Mouse (Mus musculus) kidney, adult 11 months (tissue): Measurements from ENCODE around the gene Ttll5.

Experiments
- DNase-seq: peaks from one replicate; pipeline ENCODE4 v3.0.0; 2022

Gene Ttll5

DNA sequence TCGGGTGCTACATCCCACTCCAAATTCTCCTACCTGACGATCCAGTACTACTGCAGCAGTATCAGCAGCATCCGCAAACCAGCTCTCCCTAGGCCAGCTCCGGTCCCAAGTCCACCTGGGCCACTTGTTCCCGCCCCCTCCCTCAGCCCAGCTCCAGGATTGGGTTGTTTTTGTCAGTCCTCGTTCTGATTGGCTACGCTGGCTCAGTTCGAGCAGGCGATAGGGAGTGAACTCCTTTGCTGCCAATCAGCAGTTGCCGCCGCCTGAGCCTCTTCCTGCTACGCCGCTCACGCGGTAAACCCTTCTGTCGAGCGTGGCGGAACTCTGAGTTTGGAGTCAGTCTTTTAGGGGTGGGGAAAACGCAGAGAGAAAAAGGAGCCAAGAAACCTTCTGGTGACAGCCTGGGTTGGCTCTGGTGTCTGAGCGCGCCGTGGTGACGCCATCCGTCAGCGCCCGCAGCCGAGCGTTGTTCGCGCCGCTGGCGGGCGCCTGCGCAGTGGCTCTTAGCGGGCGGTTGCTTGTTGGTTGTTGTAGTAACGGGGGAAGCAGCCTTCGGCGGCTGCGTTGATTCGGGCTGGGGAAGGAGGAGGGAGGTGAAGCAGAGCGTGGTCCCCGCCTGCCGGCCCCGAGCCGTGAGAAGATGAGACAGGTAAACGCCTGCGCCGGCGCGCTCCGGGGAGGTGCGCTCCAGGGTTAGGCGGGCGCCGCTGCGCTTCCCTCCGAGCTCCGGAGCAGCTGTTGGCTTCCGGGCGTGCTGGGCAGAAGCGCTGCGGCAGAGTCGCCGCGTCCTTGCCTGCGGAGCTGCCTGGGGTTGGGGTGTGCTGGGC, at the start of gene Ttll5, which contains the start of gene Erg28:
Gene Ttll5 (plus strand): TSS at position 222 of the 827 bp plus-strand sequence.
Gene Erg28 (minus strand): TSS at position 113 of the 827 bp plus-strand sequence.
- DNase-seq, result peak; percentile 96

DNA sequence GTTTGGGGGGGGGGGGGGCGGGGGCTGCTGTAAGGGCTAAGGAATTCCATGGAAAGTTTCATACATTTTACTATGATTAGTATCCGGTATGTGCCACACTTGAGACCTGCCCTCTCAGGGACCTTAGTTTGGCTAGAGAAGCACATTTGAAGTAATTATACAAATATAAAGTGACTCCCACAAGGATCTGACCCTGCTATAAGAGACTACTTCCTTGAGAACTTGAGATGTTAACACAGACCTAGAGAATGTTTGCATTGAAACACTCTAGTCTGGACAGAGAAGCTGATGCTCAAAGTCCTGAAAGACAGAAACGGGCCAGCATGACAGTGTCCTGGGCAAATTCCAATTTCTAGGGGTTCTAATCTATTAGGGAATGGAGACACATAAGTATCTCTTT, 45.5 kb upstream of the Ttll5 start:
- DNase-seq, result no peak

DNA sequence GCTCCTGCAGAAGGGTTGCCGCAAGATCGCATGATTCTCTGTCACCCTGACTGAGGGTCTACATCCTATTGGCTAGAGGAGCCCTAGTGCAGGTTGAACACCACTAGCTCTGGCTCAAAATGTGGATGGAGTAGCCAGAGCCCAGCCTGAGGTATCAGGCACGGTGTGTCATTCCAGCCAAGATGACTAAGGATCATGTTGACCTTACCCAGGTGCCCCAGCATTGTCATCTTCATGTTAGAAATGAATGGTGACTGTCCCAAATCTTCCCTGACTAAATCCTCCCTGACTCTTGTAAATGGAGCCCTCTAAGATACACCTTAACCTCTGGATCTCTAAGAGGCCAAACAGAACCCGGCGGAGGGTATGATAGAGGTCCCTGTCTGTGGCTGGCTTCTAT, 44.8 kb upstream of the Ttll5 start:
- no peak for DNase-seq

DNA sequence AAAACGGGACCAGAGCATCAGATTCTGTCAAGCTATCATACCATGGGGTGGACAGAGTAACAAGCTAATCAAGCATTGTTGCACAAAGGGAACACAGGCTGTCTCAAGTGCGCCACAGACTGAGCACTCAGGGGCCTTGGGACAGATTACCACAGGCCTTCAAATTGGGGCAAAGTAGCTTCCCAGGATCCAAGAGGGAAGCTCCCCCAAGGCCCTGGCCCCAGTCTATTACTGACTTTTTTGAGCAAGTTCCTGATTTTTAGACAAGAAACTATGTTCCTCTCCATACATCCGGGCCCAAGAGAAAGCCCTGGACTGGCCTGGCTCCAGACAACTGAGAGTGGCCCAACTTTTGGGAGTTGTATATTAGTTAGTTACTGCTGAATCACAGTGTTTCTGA, 42.9 kb upstream of the Ttll5 start:
- no peak for DNase-seq

DNA sequence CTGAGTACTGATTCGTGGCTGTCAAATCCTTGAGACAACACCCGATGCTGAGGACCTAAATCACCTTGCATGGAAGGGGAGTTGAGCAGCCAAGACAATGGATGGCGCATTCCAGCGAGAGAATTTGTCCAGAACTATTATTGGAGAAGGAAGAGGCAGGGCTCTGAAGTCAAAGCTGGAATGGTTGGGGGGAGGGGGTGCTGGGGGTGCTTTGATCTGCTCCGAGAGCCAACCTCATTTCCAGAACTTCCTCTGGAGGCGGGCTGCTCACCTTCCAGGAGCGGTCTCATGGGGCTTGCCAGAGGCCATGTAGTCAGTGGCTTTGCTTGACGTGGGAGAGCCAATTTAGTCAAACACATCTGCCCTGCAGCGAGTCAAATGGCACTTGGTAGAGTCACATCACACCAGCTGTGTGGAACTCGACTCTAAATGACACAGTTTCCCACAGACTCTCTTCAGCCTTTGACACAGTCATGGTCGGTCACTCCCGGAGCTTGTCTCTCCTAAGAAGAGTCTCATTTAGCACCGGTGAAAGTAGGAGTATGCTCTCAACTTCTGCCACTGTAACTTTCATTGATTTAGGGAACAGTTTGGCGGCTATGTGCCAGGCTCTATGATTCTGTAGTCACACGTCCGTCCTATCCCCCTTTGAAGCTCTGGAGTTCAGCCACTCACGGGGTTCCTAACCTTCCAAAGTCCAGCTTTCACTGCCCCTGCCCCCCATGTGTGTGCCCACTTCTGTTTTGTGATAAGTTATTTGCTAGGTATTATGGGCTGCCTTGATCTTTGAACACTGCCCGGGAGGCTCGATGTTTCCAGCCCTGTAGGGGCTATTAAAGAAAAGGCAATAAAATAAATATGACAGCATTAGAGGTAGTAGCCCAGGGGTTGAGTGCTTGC, 39.3 kb upstream of the Ttll5 start:
- peak; percentile 56 for DNase-seq

DNA sequence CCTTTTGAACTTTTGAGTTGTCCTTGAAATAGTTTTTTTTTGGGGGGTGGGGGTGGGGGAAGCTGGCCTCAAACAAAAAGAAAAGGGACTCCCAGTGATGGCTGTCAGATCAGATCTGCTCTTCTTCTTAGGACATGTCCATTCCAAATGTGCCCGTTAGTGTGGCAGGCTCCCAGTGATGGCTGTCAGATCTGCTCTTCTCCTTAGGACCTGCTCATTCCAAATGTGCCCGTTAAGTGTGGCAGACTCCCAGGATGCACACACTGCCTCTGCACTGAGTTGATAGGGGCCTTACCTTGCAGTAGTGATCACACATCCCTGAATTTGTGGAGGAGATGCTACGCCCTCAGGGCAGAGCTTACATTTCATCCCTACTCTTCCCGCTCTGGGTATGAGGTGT, 32.3 kb upstream of the Ttll5 start:
- no peak for DNase-seq

DNA sequence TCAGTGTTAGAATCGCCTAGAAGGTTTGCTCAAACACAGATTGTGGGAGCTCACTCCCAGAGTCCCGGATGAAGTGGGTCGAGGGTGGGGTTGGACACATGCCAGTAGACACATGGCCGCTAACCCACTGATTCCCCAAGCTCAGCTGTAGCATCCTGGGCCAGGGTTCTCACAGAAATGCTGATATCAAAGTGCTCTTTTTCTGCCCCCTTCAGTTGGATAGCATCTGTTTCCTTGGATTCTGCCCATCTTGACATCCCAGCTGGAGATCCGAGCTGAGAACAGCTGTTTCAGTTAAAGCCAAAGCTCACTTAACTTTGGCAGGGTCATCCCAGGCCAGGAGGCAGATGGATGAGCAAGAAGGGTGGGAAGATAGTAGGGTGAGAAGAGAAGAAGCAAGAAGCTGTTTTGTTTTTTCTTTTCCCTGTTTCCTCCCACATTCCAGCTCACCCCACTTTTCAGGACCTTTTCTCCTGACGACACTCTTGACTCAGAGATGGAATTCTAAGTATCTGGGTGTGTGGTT, 31.6 kb upstream of the Ttll5 start:
- peak; percentile 18 for DNase-seq

DNA sequence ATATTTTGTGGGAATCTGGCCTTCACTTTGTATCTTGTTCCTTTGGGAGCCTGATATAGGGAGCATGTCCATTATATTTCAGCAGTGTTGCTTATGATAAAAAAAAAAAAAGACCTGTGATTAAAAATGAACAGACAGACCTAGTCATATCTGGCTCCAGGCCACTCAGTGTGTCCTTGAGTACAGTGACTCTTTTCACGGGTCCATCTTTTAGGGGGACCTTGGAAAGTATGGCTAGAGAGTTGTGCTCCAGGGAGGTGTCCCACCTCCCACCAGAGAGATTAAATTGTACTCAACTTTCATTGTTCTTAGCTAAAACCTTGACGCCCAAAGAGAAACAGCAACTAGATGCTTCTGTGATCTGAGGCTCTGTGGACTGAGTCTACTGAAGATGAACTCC, 30.4 kb upstream of the Ttll5 start:
- no peak for DNase-seq

DNA sequence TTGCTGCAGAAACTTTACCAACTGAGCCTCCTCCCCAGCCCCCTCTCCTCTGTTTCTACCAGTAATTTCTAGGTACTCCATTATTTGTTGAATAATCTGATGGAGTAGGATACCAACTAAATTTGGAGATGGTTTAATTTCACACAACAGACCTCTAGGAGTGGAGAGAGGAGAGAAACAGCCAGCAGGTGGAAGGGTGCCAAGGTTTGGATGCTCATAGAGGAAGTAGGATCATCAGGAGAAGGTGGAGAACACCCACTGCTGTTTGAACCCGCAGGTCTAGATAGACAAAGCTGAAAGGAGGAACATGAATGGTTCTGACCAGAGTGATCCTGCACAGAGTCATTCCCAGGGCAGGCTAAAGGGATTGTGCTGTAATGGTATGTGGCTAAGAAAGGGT, 28.9 kb upstream of the Ttll5 start:
- DNase-seq, result no peak

DNA sequence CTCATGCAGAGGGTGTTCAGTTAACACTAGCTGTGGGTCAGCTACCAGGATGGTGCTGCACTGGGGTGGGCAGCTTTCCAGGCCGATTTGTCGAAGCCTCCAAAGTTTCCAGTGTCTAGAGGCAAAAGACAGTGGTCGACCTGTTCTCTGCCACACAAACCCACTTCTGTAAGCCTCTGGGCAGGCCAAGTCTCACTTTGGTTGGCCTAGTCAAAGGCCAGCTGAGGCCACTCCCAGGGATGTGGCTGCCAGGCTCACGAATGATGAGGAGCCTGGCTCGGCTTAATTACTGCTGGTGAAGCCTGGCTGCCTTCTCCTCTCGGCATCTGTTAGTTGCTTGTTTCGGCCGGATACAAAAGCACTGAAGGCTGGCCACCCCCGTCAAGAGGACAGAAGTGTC, 24.4 kb upstream of the Ttll5 start:
- no peak for DNase-seq

DNA sequence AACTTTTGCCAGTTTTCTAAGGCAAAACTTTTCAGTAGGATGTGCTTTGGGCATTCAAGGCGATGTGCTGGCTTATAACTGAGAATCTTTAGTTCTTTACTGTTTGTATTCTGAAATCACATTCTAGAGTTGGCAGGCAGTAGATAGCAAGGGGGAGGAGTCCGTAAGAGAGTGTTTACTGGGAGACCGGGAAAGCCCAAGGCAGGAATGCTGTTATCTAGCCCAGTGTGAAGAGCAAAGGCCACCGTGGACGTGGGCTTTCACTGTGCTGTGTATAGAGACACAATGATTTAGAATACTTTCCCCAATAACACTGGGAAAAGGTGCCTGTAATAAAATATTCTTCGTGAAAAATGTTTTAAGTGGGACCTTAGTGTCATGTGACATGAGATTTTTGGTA, 14.7 kb upstream of the Ttll5 start:
- no peak for DNase-seq

DNA sequence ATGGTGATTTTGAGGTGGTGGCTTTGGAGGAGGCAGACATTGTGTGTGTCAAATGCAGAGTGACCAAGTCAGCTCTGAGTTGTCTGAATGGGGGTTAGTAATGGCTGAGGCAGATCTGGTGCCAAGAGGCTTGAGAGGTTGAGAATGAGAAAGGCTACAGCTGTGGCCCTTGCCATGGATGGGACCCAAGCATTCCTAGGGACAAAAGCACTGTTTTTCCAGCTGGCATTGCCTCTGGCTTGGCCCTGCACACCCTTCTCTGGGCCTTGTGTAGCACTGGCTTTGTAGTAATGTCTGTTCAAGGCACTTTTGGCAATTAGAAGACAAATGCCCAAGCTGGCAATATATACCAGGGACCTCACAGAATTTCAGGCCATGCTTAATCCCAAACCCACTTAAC, 13.5 kb upstream of the Ttll5 start:
- DNase-seq, result no peak

DNA sequence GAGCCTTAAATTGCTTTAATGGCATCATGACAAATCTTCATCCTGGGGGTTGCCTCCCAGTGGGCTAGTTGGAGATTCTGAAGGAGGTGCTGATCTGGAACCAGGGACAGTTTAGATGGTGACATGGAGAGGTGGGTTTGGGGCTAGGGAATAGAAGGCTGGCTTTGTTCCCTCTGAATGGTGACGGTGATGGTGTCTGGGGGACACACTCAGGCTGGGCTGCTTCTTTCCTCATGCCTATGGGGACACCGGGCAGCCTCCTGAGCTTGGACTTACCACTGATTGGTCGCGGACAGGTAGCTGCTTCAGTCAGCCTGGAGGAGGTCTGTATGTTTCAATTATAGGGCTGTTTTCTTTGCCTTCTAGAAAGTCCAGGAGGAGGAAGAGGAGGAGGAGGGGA, 12.8 kb upstream of the Ttll5 start:
- DNase-seq, result no peak

DNA sequence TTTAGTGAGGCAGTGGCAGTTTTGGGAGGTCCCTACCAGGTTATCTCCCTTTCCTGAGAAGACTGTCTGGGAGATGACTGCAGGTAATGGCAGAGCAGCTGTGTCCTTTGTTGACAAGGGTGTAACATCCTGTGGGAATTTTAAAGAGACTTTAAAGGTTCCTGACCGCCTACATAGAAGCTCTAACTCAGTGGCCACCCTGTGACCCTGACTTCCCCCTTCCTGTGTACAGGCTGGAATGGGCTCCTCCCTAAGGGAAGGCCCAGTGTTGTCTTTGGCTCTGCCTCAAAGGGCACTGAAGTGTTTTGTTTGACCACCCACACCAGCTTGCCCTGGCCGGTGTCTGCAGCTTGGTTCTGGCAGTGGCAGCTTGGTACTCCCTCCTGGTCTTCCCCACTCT, 10.9 kb upstream of the Ttll5 start:
- DNase-seq, result peak; percentile 73

DNA sequence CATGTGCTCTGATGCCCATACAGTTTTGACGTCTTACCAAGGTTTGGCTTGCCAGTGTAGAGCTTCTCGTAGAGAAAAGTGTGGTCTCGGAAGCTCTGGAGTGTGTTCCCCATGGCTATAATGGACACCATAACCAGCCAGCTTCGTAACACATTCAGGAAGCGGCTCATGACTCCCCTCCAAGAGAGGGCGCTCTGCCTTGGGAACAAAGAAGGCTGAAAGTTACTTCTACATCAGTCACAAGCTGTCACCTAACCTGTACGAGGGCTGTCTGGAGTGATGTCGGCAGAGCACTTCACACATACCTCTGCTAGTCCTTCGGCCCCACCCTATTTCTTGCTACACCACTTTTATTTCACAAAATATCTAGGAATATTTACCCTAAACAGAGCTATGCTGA, 2.4 kb upstream of the Ttll5 start:
- no peak for DNase-seq

DNA sequence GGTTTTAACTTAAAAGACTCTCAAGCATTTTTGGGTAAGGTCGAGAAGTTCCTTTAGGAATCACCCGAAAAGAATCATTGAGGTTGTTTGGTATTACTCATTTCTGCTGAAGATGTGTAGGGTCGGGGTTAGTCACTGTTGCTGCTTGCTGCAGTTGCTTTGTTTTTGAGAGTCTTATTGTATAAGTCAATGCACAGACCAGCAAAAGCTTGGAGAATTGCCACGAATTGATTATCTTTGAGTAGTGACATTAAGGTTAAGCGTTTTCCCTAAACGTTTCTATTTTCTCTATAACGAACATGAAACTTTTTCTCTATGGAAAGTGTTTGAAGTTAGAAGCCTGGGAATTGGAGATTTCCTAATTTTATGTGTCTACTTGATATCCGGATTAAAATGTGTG, 902 bp downstream of the Ttll5 start:
- DNase-seq, result no peak

DNA sequence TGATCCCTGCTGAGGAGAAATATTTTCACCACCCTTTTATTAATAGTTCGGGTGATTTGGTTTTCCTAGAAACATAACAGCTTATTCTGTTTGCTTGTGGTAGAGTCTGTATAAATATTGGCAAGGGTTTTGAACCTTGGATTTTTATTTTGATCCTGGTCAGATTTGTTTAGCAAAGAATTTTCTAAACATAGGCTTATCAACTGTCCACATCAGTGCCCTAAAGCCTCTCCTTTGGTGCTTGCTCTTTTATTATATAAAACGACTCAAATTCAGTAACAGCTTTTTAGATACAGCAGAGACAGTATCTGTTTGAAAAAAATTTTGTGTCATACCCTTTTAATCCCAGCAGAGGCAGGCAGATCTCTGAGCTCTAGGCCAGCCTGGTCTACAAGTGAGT, 1.4 kb downstream of the Ttll5 start:
- DNase-seq, result no peak

DNA sequence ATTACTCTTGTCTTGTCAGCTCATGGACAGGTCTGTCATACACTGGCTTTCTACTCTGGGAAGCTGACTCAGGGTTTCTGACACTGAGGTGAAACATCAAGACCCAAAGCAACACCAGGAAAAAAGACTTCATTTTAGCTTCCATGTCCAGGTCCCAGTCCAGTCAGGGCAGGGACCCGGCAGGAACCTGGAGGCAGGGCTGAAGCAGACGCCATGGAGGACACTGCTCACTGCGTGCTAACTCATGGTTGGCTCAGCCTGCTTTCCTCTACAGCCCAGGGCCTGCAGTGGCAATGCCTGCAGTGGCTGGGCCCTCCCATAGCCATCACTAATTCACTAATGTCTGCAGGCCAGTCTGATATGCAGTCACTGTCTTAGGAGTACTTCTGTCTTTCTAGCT, 4.4 kb downstream of the Ttll5 start:
- no peak for DNase-seq

DNA sequence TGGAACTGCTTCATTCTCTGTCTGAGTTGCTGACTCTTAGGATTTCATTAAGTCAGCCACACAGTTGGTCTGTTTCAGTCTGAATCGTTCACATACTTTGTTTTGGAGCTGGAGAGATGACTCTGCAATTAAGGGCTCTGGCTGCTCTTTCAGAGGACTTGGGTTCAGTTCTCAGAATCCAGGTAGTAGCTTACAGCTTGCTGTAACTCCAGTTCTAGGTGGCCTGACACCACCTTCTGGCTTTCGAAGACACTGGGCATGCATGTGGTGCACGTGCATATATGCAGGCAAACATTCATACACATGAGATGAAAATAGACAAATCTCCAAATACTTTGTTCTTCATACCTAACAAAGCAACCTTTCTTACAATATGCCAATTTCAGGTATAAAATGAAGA, 5.4 kb downstream of the Ttll5 start:
- no peak for DNase-seq

DNA sequence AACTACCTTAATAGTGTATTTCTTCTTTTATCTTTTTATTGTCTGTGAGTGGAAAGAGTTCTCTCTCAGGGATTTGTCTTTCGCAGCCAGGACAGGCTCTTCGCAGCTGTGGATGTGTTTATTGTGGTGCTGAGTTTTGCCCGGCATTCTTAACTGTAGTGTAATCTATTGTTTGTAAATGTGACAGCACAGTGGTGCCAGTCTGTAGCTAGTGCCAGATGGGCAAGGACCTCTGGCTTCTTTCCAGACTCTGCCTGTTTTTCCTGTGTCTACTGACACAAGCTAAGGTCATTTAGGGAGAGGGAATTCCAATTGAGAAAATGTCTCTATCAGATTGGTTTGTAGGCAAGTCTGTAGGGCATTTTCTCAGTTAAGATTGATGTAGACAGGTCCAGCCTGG, 6.2 kb downstream of the Ttll5 start:
- no peak for DNase-seq

DNA sequence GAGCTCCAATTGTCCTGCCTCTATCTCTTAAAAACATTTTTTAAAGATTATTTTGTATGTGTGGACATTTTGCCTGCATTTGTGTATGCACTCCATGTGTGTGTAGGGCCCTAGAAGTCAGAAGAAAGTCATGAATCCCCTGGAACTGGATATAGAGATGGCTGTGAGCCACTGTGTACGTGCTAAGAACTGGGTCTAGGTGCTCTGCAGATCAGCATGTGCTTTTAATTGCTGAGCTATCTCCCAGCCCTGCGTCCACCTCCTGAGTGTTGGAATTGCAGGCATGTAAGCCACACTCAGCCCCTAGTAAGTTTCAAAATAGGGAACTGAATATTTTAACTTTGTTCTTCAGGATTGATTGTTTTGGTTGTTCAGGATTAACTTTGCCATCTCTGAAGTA, 10.1 kb downstream of the Ttll5 start:
- no peak for DNase-seq

DNA sequence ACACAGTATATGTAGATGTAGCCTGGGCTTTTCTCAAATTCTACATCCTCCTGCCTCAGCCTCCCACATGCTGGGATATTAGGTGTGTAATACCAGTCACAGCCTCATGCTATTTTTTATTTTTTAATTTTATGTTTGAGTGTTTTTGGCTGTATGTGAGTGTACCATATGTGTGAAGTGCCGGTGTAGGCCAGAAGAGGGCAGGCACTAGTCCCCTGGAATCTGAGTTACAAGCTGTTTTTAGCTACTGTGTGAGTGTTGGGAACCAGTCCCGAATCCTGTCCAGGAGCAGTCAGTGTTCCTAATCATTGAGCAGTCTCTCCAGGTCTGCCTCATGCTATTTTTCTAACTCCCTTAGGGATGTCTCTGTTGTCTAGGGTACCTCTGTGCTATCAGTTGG, 13.3 kb downstream of the Ttll5 start:
- DNase-seq, result no peak

DNA sequence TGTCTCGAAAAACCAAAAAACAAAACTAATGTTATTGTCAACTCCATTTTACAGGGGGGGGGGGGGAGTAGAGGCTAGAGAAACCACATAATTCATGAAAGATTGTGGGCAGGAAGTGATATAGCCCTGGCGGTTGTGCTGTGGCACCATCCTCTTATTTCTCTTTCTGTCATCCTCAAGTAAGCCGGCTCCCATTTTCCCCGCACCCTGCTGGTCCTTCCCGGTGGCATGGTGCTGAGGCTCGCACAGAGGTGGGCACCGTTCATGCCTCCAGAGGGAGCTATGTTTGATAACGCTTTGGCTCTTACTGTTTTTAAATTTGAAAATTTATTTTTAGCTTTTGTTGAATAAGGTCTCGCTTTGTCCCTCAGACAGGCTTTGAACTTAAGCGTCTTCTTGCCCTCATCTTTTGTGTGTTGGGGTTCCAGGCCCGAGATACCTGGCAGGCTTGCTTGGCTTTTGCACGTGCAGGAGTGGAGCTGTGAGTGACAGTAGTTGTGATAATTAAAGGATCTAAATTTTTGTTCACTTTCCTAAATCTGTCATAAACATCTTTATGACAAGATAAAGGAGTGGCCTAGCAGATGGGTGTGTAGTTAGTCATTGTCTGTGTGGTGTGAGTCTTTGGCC, 15.0 kb downstream of the Ttll5 start:
- no peak for DNase-seq
